Mouse (Mus musculus): ENCODE measurements around the gene Hnrnpul1. TPM values are rescaled to one million over a fixed set of nuclear protein-coding genes. Genes with fewer than 3 reads are reported as not detected.

The Hnrnpul1 gene
- total RNA-seq, 4 experiments from 2014 or later: 97.0 to 132 (median 119) TPM

Other genes with a start within 250 kb of the Hnrnpul1 start
- 1 to 10 TPM in 2 of 4 experiments, under 1 TPM in 2; 0.83 to 2.1 (median 1.4) TPM for gene Ceacam2, start 214.9 kb downstream of the Hnrnpul1 start, total RNA-seq (2022)
- not detected for gene Erich4, start 138.9 kb downstream of the Hnrnpul1 start, total RNA-seq (2022)
- 10 to 100 TPM; 27.8 to 36.7 (median 32.8) TPM for gene Dmac2, start 135.3 kb downstream of the Hnrnpul1 start, total RNA-seq (2022)
- 1 to 10 TPM; 3.8 to 7.0 (median 4.5) TPM for gene B3gnt8, start 128.1 kb downstream of the Hnrnpul1 start, total RNA-seq (2022)
- 100 to 1,000 TPM; 139 to 212 (median 169) TPM for gene Bckdha, start 95.8 kb downstream of the Hnrnpul1 start, total RNA-seq (2022)
- gene Exosc5, start 95.6 kb downstream of the Hnrnpul1 start, total RNA-seq (2022): 10 to 100 TPM; 42.0 to 62.6 (median 51.4) TPM
- under 1 TPM in 1 of 4 experiments, not detected in 3; 0.77 TPM for gene Tmem91, start 79.6 kb downstream of the Hnrnpul1 start, total RNA-seq (2022)
- gene B9d2, start 74.0 kb downstream of the Hnrnpul1 start, total RNA-seq (2022): 10 to 100 TPM; 17.7 to 27.0 (median 21.4) TPM
- gene Tgfb1, start 67.8 kb downstream of the Hnrnpul1 start, total RNA-seq (2022): 10 to 100 TPM; 23.8 to 41.1 (median 32.4) TPM
- 10 to 100 TPM; 51.3 to 63.7 (median 56.9) TPM for gene Ccdc97, start 35.7 kb downstream of the Hnrnpul1 start, total RNA-seq (2022)
- gene Axl, start 33.9 kb upstream of the Hnrnpul1 start, total RNA-seq (2022): 10 to 100 TPM; 51.4 to 73.8 (median 64.5) TPM
- gene Cyp2s1, start 62.2 kb upstream of the Hnrnpul1 start, total RNA-seq (2022): 1 to 10 TPM; 2.3 to 4.2 (median 3.2) TPM
- gene Cyp2b10, start 142.9 kb upstream of the Hnrnpul1 start, total RNA-seq (2022): 10 to 100 TPM in 1 of 4 experiments, 1 to 10 TPM in 3; 1.5 to 17.1 (median 2.3) TPM

Data from adrenal gland, adult 8-10 months (tissue).